Mouse (Mus musculus) kidney, adult 2 months (tissue): ENCODE measurements at regions not wholly inside any gene's neighbourhood (a gene's known extent, or its start where the extent isn't known, plus 50 kb on each side); places are given as distances from the start of the nearest gene placed in this dataset.

Experiments used
- CTCF ChIP-seq: fragments of 200-500 bp; conservative IDR thresholded peaks from 2 replicates; pipeline ENCODE4 v1.5.1; 2011; ENCODE audit warnings: low read depth, mild to moderate bottlenecking, control low read depth, low read length, moderate library complexity, mixed read lengths; ENCODE audit not compliant: insufficient read depth, insufficient read length
- POLR2A ChIP-seq: fragments of 200-500 bp; IDR thresholded peaks from one replicate; pipeline ENCODE4 v1.6.1; 2011; ENCODE audit warnings: low read depth, low read length, control low read depth

- TF ChIP-seq CTCF (no peak), POLR2A (no peak)
These were observed 422.9 kb upstream of the BB014433 start for GRCm38 (mm10) chr8:15468540-15469476.
